Mouse (Mus musculus) MEL (cell line): ENCODE data around the gene Stk11. TPM values are rescaled to one million over a fixed set of nuclear protein-coding genes. Genes with fewer than 3 reads are reported as not detected.

Source experiments
- DNase-seq: peaks from one replicate; pipeline ENCODE4 v3.0.0; 2011; ENCODE audit warnings: low read depth, low spot score
- H3K27ac ChIP-seq: 2 replicates; pipeline ENCODE4 v1.5.1; 2012; ENCODE audit warnings: low read depth, mild to moderate bottlenecking, control low read depth, low read length, moderate library complexity; ENCODE audit not compliant: control insufficient read depth
- H3K27me3 ChIP-seq, 2 experiments: fragments of 150-350 bp in 1 of 2; sonication (generic) in 1 of 2; 2 replicates each; pipeline ENCODE4 v1.6.1; 2012; ENCODE audit warnings: low read length in 2 of 2, mild to moderate bottlenecking in 2 of 2, improper control_type of control experiment in 1 of 2, moderate library complexity in 1 of 2; ENCODE audit not compliant: insufficient read depth in 2 of 2, control insufficient read depth in 1 of 2
- H3K36me3 ChIP-seq, 2 experiments: 2 replicates each; pipeline ENCODE4 v1.6.1; 2012 to 2014; ENCODE audit warnings: low read length in 2 of 2, improper control_type of control experiment in 1 of 2, inconsistent platforms in 1 of 2, mild to moderate bottlenecking in 1 of 2; ENCODE audit not compliant: insufficient read depth in 2 of 2, control insufficient read depth in 1 of 2
- H3K4me1 ChIP-seq, 2 experiments: fragments of 150-350 bp in 1 of 2; sonication (generic) in 1 of 2; 2 replicates each; pipeline ENCODE4 v1.6.1; 2012; ENCODE audit warnings: low read length in 2 of 2, improper control_type of control experiment in 1 of 2, mild to moderate bottlenecking in 1 of 2; ENCODE audit not compliant: insufficient read depth in 2 of 2, control insufficient read depth in 1 of 2
- H3K4me3 ChIP-seq, 2 experiments: fragments of 150-350 bp in 1 of 2; sonication (generic) in 1 of 2; 2 replicates each; pipeline ENCODE4 v1.5.1; 2012; ENCODE audit warnings: low read depth in 2 of 2, low read length in 2 of 2, mild to moderate bottlenecking in 2 of 2, moderate library complexity in 2 of 2, control low read depth in 1 of 2, improper control_type of control experiment in 1 of 2; ENCODE audit not compliant: control insufficient read depth in 1 of 2, insufficient read depth in 1 of 2
- H3K79me2 ChIP-seq: 2 replicates; pipeline ENCODE4 v1.6.1; 2012; ENCODE audit warnings: mild to moderate bottlenecking, low read length, moderate library complexity; ENCODE audit not compliant: control insufficient read depth, poor library complexity, insufficient read depth
- H3K9ac ChIP-seq: 2 replicates; pipeline ENCODE4 v1.6.1; 2012; ENCODE audit warnings: low read depth, mild to moderate bottlenecking, control low read depth, low read length, moderate library complexity; ENCODE audit not compliant: control insufficient read depth, poor library complexity, severe bottlenecking
- H3K9me3 ChIP-seq: fragments of 150-350 bp; sonication (generic); replicated peaks from 2 replicates; pipeline ENCODE4 v1.6.1; 2012; ENCODE audit warnings: mild to moderate bottlenecking, low read length, improper control_type of control experiment, moderate library complexity; ENCODE audit not compliant: insufficient read depth
- CHD2 ChIP-seq: IDR thresholded peaks from 2 replicates; pipeline ENCODE4 v1.6.1; 2011; ENCODE audit warnings: low read length, improper control_type of control experiment
- CTCF ChIP-seq, 3 experiments: IDR thresholded peaks in 2 of 3; conservative IDR thresholded peaks in 1 of 3; 2 replicates each; pipeline ENCODE4 v1.5.1; 2011 to 2012; ENCODE audit warnings: low read length in 3 of 3, low read depth in 2 of 3, mild to moderate bottlenecking in 2 of 3, improper control_type of control experiment in 1 of 3, inconsistent platforms in 1 of 3, mixed read lengths in 1 of 3, moderate library complexity in 1 of 3; ENCODE audit not compliant: control insufficient read depth in 1 of 3, insufficient read depth in 1 of 3, poor library complexity in 1 of 3, severe bottlenecking in 1 of 3
- GABPA ChIP-seq: IDR thresholded peaks from 2 replicates; pipeline ENCODE4 v1.6.1; 2012; ENCODE audit warnings: low read depth, mild to moderate bottlenecking, inconsistent platforms, low read length, improper control_type of control experiment, moderate library complexity
- GATA1 ChIP-seq: IDR thresholded peaks from 2 replicates; pipeline ENCODE4 v1.6.1; 2011; ENCODE audit warnings: low read depth, low read length, improper control_type of control experiment
- HCFC1 ChIP-seq: IDR thresholded peaks from 2 replicates; pipeline ENCODE4 v1.6.1; 2012; ENCODE audit warnings: low read depth, mild to moderate bottlenecking, inconsistent platforms, low read length, improper control_type of control experiment, moderate library complexity
- KAT2A ChIP-seq: conservative IDR thresholded peaks from 2 replicates; pipeline ENCODE4 v1.6.1; 2012; ENCODE audit warnings: low read depth, low read length, improper control_type of control experiment, inconsistent platforms
- MAFK ChIP-seq: IDR thresholded peaks from 2 replicates; pipeline ENCODE4 v1.6.1; 2011; ENCODE audit warnings: low read depth, mild to moderate bottlenecking, low read length, improper control_type of control experiment, borderline replicate concordance
- MAX ChIP-seq: IDR thresholded peaks from 2 replicates; pipeline ENCODE4 v1.6.1; 2011; ENCODE audit warnings: low read length, improper control_type of control experiment
- MAZ ChIP-seq: IDR thresholded peaks from 2 replicates; pipeline ENCODE4 v1.6.1; 2012; ENCODE audit warnings: low read depth, mild to moderate bottlenecking, inconsistent platforms, low read length, improper control_type of control experiment
- MXI1 ChIP-seq: IDR thresholded peaks from 2 replicates; pipeline ENCODE4 v1.6.1; 2011; ENCODE audit warnings: mild to moderate bottlenecking, low read depth, low read length, improper control_type of control experiment
- MYB ChIP-seq: IDR thresholded peaks from 2 replicates; pipeline ENCODE4 v1.6.1; 2011; ENCODE audit warnings: mild to moderate bottlenecking, low read depth, low read length, improper control_type of control experiment
- POLR2A ChIP-seq, 2 experiments: IDR thresholded peaks; 2 replicates each; pipeline ENCODE4 v1.6.1; 2011 to 2012; ENCODE audit warnings: low read length in 2 of 2, mild to moderate bottlenecking in 2 of 2, control low read depth in 1 of 2, improper control_type of control experiment in 1 of 2, low read depth in 1 of 2, moderate library complexity in 1 of 2; ENCODE audit not compliant: control insufficient read depth in 1 of 2, insufficient read depth in 1 of 2, poor library complexity in 1 of 2
- POLR2AphosphoS5 ChIP-seq: IDR thresholded peaks from 2 replicates; pipeline ENCODE4 v1.6.1; 2012; ENCODE audit warnings: low read depth, borderline replicate concordance, mild to moderate bottlenecking, inconsistent platforms, low read length, moderate library complexity, mixed read lengths
- RCOR1 ChIP-seq: IDR thresholded peaks from 2 replicates; pipeline ENCODE4 v1.6.1; 2012; ENCODE audit warnings: low read depth, mild to moderate bottlenecking, inconsistent platforms, low read length, improper control_type of control experiment
- SIN3A ChIP-seq: IDR thresholded peaks from 2 replicates; pipeline ENCODE4 v1.6.1; 2012; ENCODE audit warnings: low read length, improper control_type of control experiment, inconsistent platforms
- TBP ChIP-seq: IDR thresholded peaks from 2 replicates; pipeline ENCODE4 v1.8.0; 2011; ENCODE audit warnings: low read depth, low read length, improper control_type of control experiment
- ZC3H11A ChIP-seq: IDR thresholded peaks from 2 replicates; pipeline ENCODE4 v1.6.1; 2012; ENCODE audit warnings: low read depth, mild to moderate bottlenecking, inconsistent platforms, low read length, improper control_type of control experiment
- polyA plus RNA-seq, 2 experiments: library from polyadenylated mRNA; stranded (reverse) in 1 of 2; unstranded in 1 of 2; fragments of >175 nt in 1 of 2; fragments of >200 nt in 1 of 2; gene quantifications; 2 replicates each; pipeline versions ENCODE4 v1.2.1 to v1.2.4; 2012; ENCODE audit warnings: low replicate concordance in 2 of 2, low read depth in 1 of 2; ENCODE audit not compliant: insufficient read length in 2 of 2, insufficient read depth in 1 of 2, missing spikeins in 1 of 2
- total RNA-seq: library from RNA; depleted of rRNA; stranded (reverse); fragments of 300-350 nt; gene quantifications from 2 replicates; pipeline ENCODE4 v1.2.3, GENCODE M21; 2012

Stk11 gene
- total and polyA plus RNA-seq, 3 experiments = 108 to 188 TPM; not detected in 1

DNA sequence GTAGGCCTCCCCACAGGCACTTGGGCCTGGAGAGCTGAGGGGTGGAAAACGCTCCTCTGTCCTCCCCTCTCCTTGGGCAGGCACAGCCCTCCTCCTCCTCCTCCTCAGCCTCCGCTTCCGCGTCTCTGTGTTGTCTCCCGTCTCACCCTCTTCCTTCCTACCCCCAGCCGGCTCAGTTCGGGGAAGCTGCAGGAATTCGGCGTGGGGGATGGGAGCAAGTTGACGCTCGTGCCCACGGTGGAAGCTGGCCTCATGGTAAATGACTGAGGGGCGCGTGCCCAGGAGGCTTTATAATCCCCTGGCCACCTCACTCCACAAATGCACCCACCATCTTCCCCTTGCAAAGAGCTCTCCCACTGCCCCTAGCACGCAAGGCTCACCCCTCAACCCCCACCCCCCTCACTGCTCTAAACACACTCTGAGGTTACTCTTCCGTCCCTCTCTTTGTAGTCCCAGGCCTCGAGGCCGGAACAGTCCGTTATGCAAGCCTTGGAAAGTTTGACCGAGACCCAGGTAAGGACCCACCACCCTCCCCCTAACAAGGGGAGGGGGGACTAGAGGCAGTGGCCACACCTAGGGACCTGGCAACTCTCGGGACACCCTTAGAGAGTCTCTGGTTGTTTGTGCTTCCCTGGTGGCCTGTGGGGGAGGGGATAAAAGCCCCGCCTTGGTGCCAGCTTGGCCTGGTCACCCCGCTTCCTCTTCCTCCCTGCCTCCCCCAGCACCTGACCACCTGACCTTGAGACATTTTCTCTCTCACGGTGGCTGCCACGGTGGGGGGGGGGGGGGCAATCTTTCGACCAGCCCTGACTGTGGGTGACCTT, 35.8 kb downstream of the Stk11 start:
- Histone ChIP-seq H3K27ac (peak overlapping the region; percentile 26), H3K79me2 (peaks cover 32% of the 10 kb centered on the region), H3K4me1 (peaks cover 2 to 39% of the 10 kb centered on the region in 2 experiments; a peak in 3 of 4 replicates), H3K9me3 (no peaks in the 10 kb centered on the region), H3K27me3 (no peaks in the 10 kb centered on the region), H3K36me3 (peaks cover 0 to 19% of the 10 kb centered on the region in 2 experiments; a peak in 2 of 4 replicates), H3K4me3 (peak overlapping the region; percentile 84 to 90), H3K9ac (peak overlapping the region; percentile 87)
- TF ChIP-seq GATA1 (no peak), HCFC1 (no peak), RCOR1 (no peak), MYB (no peak), MAFK (no peak), GABPA (no peak), SIN3A (0 out of 2 replicates have a peak, but pooled peaks have one; percentile 9), MAZ (0 out of 2 replicates have a peak, but pooled peaks have one; percentile 12), MXI1 (no peak), KAT2A (no peak), POLR2AphosphoS5 (no peak)
- no peak for DNase-seq

DNA sequence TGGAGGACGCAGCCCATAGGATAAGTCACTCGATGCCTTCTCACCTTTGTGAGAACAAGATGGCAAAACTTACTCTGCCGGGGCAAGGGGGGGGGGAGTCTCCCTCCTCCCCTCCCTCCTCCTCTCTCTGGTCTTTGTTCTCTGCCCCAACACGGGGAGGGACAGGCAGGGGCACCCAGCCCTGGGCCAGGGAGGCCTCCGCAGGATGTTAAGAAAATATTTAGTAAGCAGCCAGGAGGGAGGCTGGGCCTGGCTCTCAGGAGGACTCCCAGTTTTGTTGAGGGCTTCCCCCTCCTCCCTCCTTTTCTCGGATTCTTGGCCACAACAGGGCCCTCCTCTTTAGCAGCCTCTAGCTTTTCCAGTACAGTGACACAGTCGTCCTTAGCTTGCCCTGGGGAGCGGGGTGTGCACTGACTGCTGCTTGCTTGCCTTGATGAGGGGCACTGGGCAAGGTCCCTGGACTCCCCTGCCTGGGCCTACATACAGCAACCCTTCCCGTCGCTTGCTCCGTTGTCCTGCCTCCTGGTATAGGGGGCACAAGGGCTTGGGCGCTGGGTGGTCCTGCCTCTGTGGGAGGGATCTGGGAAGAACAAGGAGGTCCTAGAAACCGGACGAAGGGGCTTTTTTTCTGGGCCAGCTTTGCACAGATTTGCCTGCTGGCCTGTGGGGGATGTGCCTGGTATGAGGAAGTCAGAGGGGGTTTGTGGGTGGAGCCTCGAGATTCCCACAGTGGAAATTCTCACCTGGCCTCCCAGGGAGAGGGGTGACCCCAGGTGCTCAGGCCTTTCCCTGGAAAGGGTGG, 36.7 kb downstream of the Stk11 start:
- H3K27me3 ChIP-seq = no peaks in the 10 kb centered on the region
- H3K36me3 ChIP-seq = peaks cover 0 to 17% of the 10 kb centered on the region in 2 experiments; a peak in 2 of 4 replicates
- no peak overlapping the region for H3K4me3 ChIP-seq
- no peak overlapping the region for H3K9ac ChIP-seq
- DNase-seq = no peak
- H3K27ac ChIP-seq = no peak overlapping the region
- peaks cover 32% of the 10 kb centered on the region for H3K79me2 ChIP-seq
- H3K9me3 ChIP-seq = no peaks in the 10 kb centered on the region
- peaks cover 2 to 31% of the 10 kb centered on the region in 2 experiments; a peak in 3 of 4 replicates for H3K4me1 ChIP-seq
- TF ChIP-seq POLR2A (IDR thresholded peaks at IDR 0.05; ENCODE audit: control insufficient read depth in 1 of 2, insufficient read depth in 1 of 2, low read depth in 1 of 2, low read length in 2 of 2, poor library complexity in 1 of 2) (no peak), CTCF (IDR thresholded peaks at IDR 0.05 in 2 of 3, conservative IDR thresholded peaks at IDR 0.05 in 1 of 3; ENCODE audit: control insufficient read depth in 1 of 3, insufficient read depth in 1 of 3, low read depth in 2 of 3, low read length in 3 of 3, poor library complexity in 1 of 3, severe bottlenecking in 1 of 3) (no peak), CHD2 (no peak), MAX (no peak), MAZ (no peak), ZC3H11A (no peak), TBP (no peak)
